Mouse (Mus musculus): Measurements from ENCODE around the gene Hist1h3e. TPM values are rescaled to one million over a fixed set of nuclear protein-coding genes. Genes with fewer than 3 reads are reported as not detected.
"Not testable (repeated sequence)": the region's sequence is repeated elsewhere in the genome, so short reads cannot be mapped to it uniquely, and the experiment has no call there.

Gene Hist1h3e
- polyA plus RNA-seq, 1 experiment from 2014 or later: 8.7 TPM

DNA sequence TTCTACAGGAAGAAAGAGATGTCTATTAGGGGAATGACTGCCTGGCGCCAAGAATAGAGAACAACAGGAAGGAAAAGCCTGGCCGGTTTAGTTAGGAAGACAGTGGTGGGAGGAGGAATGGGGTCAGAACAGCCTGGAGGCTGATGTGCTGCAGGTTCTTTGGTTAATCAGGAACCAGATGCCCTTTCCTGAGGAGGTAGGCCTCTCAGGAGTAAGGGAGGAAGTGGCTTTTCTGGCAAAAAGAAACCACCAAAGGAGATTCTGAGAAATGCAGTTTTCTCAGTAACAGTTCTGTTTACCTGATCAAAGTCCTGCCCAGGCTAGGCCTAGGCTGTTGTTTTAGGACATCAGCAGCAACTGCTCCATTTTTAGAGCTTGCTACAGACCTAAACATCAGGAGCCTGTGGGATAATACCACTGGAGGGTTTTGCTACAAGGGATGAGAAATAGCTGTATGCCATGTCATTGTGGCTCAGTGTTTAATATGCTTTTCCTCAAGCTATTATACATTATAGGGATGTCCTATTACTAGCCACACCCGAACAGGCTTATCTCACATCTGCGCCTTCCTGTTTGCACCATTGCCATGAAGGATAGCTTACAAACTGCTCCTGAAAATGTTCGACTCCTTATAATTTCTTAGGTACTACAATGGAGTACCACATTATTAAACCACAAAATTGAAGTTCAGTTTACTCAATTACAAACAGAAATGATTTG, 31.0 kb upstream of the Hist1h3e start:
- H3K27ac ChIP-seq: peak overlapping the region; percentile 44
- WGBS: 65% methylated on average over 5 of the region's 5 CpGs

DNA sequence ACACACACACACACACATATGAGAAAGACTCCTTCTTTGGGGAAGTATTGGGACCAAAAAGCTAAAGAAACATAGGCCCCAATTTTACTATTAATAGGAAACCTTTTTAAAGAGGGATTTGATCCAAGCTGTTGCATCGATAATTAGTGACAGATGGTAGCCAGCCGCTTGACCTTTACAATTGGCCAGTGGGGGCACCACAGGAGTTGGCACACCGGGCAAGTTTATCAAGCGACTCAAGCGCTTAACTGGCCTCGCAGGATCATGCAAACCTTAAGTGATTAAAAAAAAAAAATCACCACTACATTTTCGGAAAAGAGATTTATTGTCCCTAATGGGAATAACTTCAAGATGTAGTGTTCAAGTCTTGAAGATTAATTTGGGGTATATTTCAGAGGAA, 30.4 kb upstream of the Hist1h3e start:
- H3K4me3 ChIP-seq: no peak overlapping the region
- no peak for ATAC-seq (ENCODE audit: insufficient number of reproducible peaks, insufficient read depth, low FRiP score, low TSS enrichment, low read depth)
- no peaks in the 10 kb centered on the region for H3K4me1 ChIP-seq
- H3K9ac ChIP-seq: no peak overlapping the region
- no peaks in the 10 kb centered on the region for H3K36me3 ChIP-seq
- no peak overlapping the region for H3K27ac ChIP-seq
- WGBS: 70% methylated on average over 7 of the region's 7 CpGs
- H3K4me2 ChIP-seq: no peak overlapping the region
- no peaks in the 10 kb centered on the region for H3K27me3 ChIP-seq
- H3K9me3 ChIP-seq: no peaks in the 10 kb centered on the region

More for the DNA sequence above, 31.0 kb upstream of the Hist1h3e start:
- Histone ChIP-seq H3K4me3 (no peak overlapping the region), H3K36me3 (no peaks in the 10 kb centered on the region), H3K4me1 (no peaks in the 10 kb centered on the region), H3K9me3 (no peaks in the 10 kb centered on the region), H3K9ac (no peak overlapping the region), H3K27me3 (no peaks in the 10 kb centered on the region), H3K4me2 (no peak overlapping the region)
- no peak for ATAC-seq (ENCODE audit: insufficient number of reproducible peaks, insufficient read depth, low FRiP score, low TSS enrichment, low read depth)

DNA sequence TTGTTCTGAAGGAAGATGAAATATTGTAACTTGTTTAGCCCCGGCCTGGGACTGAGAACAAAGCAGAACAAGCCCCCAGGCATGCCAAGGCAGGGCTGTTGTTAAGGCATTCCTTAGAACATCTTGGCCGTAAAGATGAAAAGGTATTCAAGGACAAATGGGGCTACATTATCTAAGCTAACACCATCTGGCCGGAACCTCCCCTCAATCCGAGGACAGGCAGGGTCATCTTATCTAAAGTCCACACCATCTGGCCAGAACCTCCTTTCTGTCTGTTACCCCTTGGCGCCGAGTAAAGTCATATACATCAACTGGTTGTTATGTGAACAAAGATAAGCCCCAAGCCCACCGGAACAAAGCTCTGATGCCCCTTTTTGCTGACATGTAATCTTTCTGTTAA, 29.7 kb upstream of the Hist1h3e start:
- not testable (repeated sequence) for H3K4me2 ChIP-seq; ATAC-seq (ENCODE audit: insufficient number of reproducible peaks, insufficient read depth, low FRiP score, low TSS enrichment, low read depth)

DNA sequence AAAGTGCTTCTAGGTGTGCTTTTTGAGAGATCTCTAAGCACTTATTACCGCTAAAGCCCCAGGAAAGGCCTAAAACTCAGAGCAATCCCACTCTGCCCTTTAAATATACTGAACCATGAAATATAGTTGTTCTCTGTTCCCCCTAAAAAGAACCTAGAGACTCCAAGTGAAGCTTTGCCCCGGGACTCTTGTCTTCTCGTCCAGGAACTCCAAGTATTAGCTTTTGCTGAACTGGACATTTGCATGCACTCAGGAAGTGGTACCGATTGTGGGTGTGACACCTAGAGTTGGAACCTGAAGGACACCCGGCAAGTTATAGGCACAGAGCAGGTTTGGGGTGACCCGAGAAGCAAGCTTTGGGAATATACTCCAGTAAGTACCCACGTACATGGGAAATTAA, 29.0 kb upstream of the Hist1h3e start:
- Histone ChIP-seq H3K4me1 (peaks cover 4% of the 10 kb centered on the region; the same call in 1 of the 2 replicates), H3K27ac (no peak overlapping the region), H3K4me3 (no peak overlapping the region), H3K4me2 (no peak overlapping the region), H3K27me3 (no peaks in the 10 kb centered on the region), H3K9ac (no peak overlapping the region), H3K9me3 (no peaks in the 10 kb centered on the region), H3K36me3 (no peaks in the 10 kb centered on the region)
- ATAC-seq (ENCODE audit: insufficient number of reproducible peaks, insufficient read depth, low FRiP score, low TSS enrichment, low read depth): no peak
- 93% methylated on average over 7 of the region's 7 CpGs for WGBS

More for the DNA sequence above, 29.7 kb upstream of the Hist1h3e start:
- not testable (repeated sequence) for H3K4me3 ChIP-seq, H3K4me1 ChIP-seq, H3K27ac ChIP-seq, H3K27me3 ChIP-seq, H3K9me3 ChIP-seq, H3K36me3 ChIP-seq, H3K9ac ChIP-seq
- 86% methylated on average over 7 of the region's 7 CpGs for WGBS

DNA sequence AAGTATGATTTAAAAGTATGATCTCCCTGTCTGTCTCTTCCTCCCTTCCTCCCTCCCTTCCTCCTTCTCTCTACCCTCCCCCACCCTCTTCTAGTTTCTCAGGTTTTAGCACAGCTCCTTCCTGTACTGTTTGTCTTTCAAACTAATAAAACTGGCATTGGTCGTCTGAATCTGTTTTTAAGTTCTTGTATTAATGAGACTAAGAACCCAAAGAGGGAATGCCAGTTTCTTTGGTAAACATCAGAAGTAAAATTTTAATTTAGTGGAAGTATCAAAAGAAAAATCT, 24.7 kb upstream of the Hist1h3e start:
- no peaks in the 10 kb centered on the region for H3K27me3 ChIP-seq
- H3K9ac ChIP-seq: peak overlapping the region; percentile 72
- no peaks in the 10 kb centered on the region for H3K9me3 ChIP-seq
- ATAC-seq (ENCODE audit: insufficient number of reproducible peaks, insufficient read depth, low FRiP score, low TSS enrichment, low read depth): no peak
- peak overlapping the region; percentile 84 for H3K4me2 ChIP-seq
- H3K36me3 ChIP-seq: no peaks in the 10 kb centered on the region
- peaks cover 28% of the 10 kb centered on the region for H3K4me1 ChIP-seq
- H3K4me3 ChIP-seq: peak overlapping the region; percentile 50
- 7% methylated on average over 1 of the region's 1 CpGs for WGBS
- H3K27ac ChIP-seq: peak overlapping the region; percentile 95

DNA sequence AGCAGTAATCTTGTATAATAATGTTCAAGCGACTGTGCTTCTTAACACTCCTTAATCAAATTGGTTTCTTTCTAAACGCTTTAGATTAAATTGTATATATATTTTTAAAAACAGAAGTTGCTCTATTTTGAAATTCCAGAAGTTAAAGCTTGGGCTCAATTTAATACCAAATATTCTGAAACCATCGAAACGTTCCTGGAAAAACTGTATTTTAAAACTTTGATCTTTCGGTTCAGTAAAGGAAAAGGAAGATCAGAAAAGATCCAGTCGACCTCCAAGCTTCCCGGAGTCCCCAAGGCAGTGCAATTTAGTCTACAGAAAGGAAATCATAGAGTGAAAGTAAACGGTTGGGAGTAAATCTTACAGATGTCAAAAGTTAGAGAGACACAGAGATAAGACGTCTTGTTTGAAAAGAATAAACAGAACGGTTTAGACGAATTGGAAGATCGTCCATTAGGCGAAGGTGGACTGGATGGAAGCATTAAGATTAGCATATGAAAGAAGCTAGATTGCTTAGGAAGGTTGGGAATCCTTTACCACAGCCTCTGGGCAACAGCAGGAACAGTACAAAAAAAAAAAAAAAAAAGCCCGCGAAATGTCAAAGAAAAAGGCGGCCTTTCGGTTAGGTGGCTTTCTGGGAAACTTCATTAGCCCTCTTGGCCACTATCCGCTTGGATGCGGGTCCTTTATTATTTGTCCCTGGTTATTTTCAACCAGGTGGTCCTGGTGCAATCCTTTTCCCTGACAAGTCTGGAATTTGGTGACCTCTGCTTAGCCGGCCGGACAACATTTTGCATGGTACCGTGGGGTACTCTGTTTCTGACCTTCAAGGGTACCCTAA, 24.1 kb upstream of the Hist1h3e start:
- H3K27ac ChIP-seq: peak overlapping the region; percentile 95
- ATAC-seq (ENCODE audit: insufficient number of reproducible peaks, insufficient read depth, low FRiP score, low TSS enrichment, low read depth): no peak
- H3K4me1 ChIP-seq: peaks cover 29% of the 10 kb centered on the region
- peak overlapping the region; percentile 84 for H3K4me2 ChIP-seq
- H3K36me3 ChIP-seq: no peaks in the 10 kb centered on the region
- WGBS: 2% methylated on average over 22 of the region's 22 CpGs
- no peaks in the 10 kb centered on the region for H3K9me3 ChIP-seq
- H3K9ac ChIP-seq: peak overlapping the region; percentile 72
- H3K27me3 ChIP-seq: no peaks in the 10 kb centered on the region
- peak overlapping the region; percentile 50 for H3K4me3 ChIP-seq

DNA sequence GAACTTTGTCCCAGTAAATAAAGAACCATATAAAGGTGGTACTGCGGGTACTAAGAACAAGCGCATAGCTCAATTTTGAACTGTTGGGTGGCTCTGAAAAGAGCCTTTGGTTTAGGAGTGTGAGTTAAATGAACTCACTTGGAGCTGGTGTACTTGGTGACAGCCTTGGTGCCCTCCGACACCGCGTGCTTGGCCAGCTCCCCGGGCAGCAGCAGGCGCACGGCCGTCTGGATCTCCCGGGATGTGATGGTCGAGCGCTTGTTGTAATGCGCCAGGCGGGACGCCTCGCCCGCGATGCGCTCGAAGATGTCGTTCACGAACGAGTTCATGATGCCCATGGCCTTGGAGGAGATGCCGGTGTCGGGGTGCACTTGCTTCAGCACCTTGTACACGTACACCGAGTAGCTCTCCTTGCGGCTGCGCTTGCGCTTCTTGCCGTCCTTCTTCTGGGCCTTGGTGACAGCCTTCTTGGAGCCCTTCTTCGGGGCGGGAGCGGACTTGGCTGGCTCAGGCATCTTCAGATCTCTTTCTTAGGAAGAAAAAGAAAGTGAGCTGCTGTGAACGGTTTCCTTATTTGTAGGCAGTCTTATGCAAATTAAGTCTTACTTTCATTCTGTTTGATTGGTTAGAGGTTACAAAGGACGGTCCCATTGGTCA, 23.4 kb upstream of the Hist1h3e start:
- Histone ChIP-seq H3K27ac (peak overlapping the region; percentile 98), H3K4me2 (peak overlapping the region; percentile 84), H3K4me3 (peak overlapping the region; percentile 50), H3K4me1 (peaks cover 34% of the 10 kb centered on the region), H3K9ac (peak overlapping the region; percentile 78)
- H3K27me3 ChIP-seq, H3K36me3 ChIP-seq, H3K9me3 ChIP-seq: not testable (repeated sequence)
- ATAC-seq (ENCODE audit: insufficient number of reproducible peaks, insufficient read depth, low FRiP score, low TSS enrichment, low read depth): peak; percentile 85
- WGBS: under 1% methylated on average over 34 of the region's 36 CpGs

DNA sequence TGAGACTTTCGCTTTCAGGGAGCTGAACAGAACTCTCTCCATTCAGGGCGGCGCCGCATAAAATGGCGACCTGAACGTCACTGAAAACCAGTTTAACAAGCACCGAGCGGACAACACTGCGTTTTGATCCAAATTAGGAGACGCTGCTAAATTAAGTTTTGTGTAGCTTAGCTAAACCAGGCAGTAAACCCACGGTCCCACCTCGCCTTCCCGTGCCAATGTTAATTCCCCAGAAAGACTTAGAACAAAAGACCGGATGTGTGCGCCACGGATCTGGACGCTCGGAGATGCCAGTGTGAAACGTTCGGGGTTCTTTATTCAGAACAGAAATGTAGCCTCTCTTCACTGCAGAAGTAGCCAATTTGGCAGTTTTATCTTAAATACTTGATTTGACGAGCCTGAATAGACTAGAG, 22.9 kb upstream of the Hist1h3e start:
- Histone ChIP-seq H3K4me3 (peak overlapping the region; percentile 50), H3K4me2 (peak overlapping the region; percentile 84), H3K9me3 (no peaks in the 10 kb centered on the region), H3K9ac (peak overlapping the region; percentile 78), H3K4me1 (peaks cover 34% of the 10 kb centered on the region), H3K27ac (peak overlapping the region; percentile 98), H3K36me3 (no peaks in the 10 kb centered on the region), H3K27me3 (no peaks in the 10 kb centered on the region)
- ATAC-seq (ENCODE audit: insufficient number of reproducible peaks, insufficient read depth, low FRiP score, low TSS enrichment, low read depth): no peak
- under 1% methylated on average over 21 of the region's 21 CpGs for WGBS

DNA sequence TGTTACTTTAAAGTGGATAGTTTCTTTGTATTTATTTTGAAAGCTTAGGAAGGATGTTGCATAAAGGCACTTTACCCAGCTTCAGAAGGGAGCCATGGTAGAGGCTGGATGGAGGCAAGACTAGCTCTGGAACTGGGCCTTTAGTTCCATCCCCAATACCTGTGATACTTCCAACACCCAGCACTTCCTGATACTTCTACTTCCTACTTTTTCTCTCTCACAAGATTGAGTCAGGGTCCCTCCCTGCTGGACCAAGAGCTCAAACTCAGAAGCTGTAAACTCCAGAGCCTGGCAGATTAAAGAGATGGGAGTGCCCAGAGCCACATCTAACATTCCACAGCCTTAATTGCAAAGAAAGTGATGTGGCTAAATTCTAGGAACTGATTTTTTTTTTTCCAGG, 22.2 kb upstream of the Hist1h3e start:
- Histone ChIP-seq H3K27ac (peak overlapping the region; percentile 98), H3K4me2 (peak overlapping the region; percentile 84), H3K4me1 (peaks cover 34% of the 10 kb centered on the region), H3K9ac (peak overlapping the region; percentile 78), H3K36me3 (no peaks in the 10 kb centered on the region), H3K4me3 (peak overlapping the region; percentile 50), H3K9me3 (no peaks in the 10 kb centered on the region), H3K27me3 (no peaks in the 10 kb centered on the region)
- no peak for ATAC-seq (ENCODE audit: insufficient number of reproducible peaks, insufficient read depth, low FRiP score, low TSS enrichment, low read depth)

DNA sequence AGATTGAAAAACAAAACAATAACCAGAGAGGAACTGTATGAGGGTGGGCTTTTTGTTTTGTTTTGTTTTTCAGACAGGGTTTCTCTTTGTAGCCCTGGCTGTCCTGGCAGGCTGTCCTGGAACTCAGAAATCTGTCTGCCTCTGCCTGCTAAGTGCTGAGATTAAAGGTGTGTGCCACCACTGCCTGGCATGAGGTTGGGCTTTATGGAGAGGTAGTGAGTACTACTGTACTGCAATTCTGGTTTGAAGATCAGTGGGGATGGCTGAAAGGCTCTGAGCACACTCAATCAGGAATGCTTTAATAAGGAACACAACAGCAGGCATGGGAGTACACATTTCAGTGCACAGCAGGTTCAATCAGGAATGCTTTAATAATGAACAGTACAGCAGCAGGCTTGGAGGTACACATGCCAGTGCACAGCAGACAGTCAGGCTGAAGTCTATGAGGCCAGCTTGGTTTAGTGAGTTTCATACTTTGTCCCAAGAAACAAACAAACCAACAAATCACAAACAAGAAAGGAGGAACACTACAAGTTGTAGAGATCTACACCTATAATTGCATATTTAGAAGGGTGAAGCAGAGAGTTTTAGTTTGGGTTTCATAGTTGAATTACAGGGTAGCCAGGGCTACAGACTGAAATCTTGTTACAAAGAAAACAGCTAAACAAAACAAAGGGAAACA, 21.4 kb upstream of the Hist1h3e start:
- H3K27ac ChIP-seq: peak overlapping the region; percentile 98

DNA sequence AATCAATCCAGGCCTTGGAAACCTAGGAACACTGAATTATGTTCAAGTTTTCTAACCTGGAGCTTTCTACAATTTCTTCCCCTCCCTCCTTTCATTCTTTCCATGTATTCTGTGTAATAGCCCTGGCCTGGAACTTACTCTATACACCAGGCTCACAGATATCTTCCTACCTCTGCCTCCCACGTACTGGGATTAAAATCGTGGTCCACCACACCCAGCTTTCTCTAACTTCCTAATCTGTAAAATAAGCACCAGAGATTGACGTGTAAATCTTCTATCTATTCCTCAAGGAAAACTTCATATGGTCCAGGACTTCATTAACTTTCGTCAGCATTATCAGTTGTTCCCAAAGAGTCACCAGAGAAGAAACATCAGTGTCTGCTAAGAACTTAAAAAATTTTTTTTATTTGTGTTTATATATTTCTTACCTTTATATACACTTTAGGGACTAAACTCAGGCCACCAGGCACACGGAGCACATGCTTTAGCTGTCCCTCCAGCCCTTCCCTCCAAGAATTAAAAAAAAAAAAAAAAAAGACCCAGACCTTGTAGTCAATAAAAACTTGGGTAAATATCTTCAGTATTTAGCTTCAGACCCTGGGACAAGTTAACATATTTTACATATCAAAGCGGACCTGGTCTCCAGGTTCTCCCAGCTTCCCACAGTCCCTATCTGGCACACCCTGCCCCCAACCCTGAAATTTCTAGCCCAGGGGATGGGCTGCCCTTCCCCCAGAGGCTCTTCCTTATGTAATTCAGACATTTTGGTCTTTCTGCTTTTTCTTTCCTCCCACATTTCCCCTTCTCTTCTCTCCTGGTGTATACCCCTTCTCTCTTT, 20.3 kb upstream of the Hist1h3e start:
- ATAC-seq (ENCODE audit: insufficient number of reproducible peaks, insufficient read depth, low FRiP score, low TSS enrichment, low read depth): no peak
- no peaks in the 10 kb centered on the region for H3K36me3 ChIP-seq
- H3K4me3 ChIP-seq: peak overlapping the region; percentile 59
- peaks cover 34% of the 10 kb centered on the region for H3K4me1 ChIP-seq
- peak overlapping the region; percentile 80 for H3K9ac ChIP-seq
- WGBS: 4% methylated on average over 6 of the region's 6 CpGs
- H3K9me3 ChIP-seq: no peaks in the 10 kb centered on the region
- no peaks in the 10 kb centered on the region for H3K27me3 ChIP-seq
- peak overlapping the region; percentile 98 for H3K27ac ChIP-seq
- peak overlapping the region; percentile 84 for H3K4me2 ChIP-seq

More for the DNA sequence above, 21.4 kb upstream of the Hist1h3e start:
- Histone ChIP-seq H3K27me3 (no peaks in the 10 kb centered on the region), H3K4me3 (no peak overlapping the region), H3K4me2 (peak overlapping the region; percentile 84), H3K4me1 (peaks cover 34% of the 10 kb centered on the region), H3K36me3 (no peaks in the 10 kb centered on the region), H3K9ac (peak overlapping the region; percentile 41; the same call in 1 of the 2 replicates), H3K9me3 (no peaks in the 10 kb centered on the region)
- ATAC-seq (ENCODE audit: insufficient number of reproducible peaks, insufficient read depth, low FRiP score, low TSS enrichment, low read depth): no peak
